ENCODE assay signal across 9 mouse cellular contexts in the genomic region with DNA sequence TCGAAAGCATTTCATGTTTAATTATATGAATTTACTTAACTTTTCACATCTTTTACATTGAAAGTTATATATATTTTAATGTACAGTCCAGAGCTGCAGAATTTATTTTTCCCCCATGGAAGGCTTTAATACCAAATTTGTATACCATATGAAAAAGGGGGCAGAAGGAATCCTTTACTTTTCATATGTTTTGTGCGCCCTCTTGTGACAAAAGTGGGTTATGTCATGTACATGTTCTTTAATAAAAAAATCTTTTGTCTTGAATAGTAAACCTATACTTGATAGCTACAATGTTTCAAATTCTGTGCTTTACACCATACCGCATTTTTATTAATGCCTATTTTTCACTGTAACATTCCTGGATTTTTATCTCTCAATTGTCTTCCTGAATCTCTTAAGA.
A peak's percentile ranks its signal among the peaks of the same experiment; 100 is the strongest.
DNase-seq lines count a peak whose midpoint lies in the region; ATAC-seq and TF ChIP-seq lines count a peak whose summit lies in the region.
"Had no signal": no experiment of that assay in that cellular context is flagged by ENCODE, and none has a peak within 500 bp of the region (broad histone marks: within the 10 kb centered on the region; RNA-seq: fewer than 3 reads in every experiment).

No protein-coding gene starts in this region.

- H3K4me3 ChIP-seq in liver, postnatal 0 days (ENCODE audit: low read depth, low read length): no peak overlapping the region
- H3K4me3 ChIP-seq in liver, embryonic 11.5 days (ENCODE audit: low read depth, low read length): no peak overlapping the region
- H3K4me3 ChIP-seq: embryonic facial prominence, embryonic 12.5 days had no signal

- WGBS in liver, postnatal 0 days (ENCODE audit: insufficient replicate concordance): 35% methylated on average over 3 of the region's 3 CpGs
- 32% methylated on average over 3 of the region's 3 CpGs for WGBS in liver, embryonic 11.5 days

- no peak overlapping the region for H3K27ac ChIP-seq in liver, postnatal 0 days (ENCODE audit: low read depth)
- H3K27ac ChIP-seq in liver, embryonic 11.5 days (ENCODE audit: low read depth, low read length): no peak overlapping the region
- H3K27ac ChIP-seq: embryonic facial prominence, embryonic 12.5 days had no signal

- no peaks in the 10 kb centered on the region for H3K27me3 ChIP-seq in liver, postnatal 0 days (ENCODE audit: insufficient read depth, low read length)
- no peaks in the 10 kb centered on the region for H3K27me3 ChIP-seq in liver, embryonic 11.5 days (replicated peaks; ENCODE audit: control insufficient read depth, insufficient read depth, low read length)
- H3K27me3 ChIP-seq: embryonic facial prominence, embryonic 12.5 days had no signal

- peak; percentile 3 for DNase-seq in heart, adult 8-10 months (ENCODE audit: low spot score)
- no peak for DNase-seq in heart, adult 11 months
- no peak for DNase-seq in liver, postnatal 0 days
- DNase-seq in liver, embryonic 11.5 days (ENCODE audit: low spot score): no peak
- peak; percentile 15 for DNase-seq in ES-CJ7 (ENCODE audit: low read depth, low spot score)
- DNase-seq in embryo, embryonic 10.5 days (ENCODE audit: low spot score): peak; percentile 63
- DNase-seq in yolk sac, embryonic 10.5 days (ENCODE audit: low spot score): no peak
- DNase-seq in ovary, adult 18-20 months (ENCODE audit: low spot score): no peak

- no peaks in the 10 kb centered on the region for H3K9me3 ChIP-seq in liver, postnatal 0 days (ENCODE audit: low read length)
- H3K9me3 ChIP-seq in liver, embryonic 11.5 days (ENCODE audit: control insufficient read depth, low read length): no peaks in the 10 kb centered on the region
- H3K9me3 ChIP-seq: embryonic facial prominence, embryonic 12.5 days had no signal

- peak; percentile 45 for TF ChIP-seq CTCF in liver, postnatal 0 days (IDR thresholded peaks at IDR 0.05; ENCODE audit: low read depth)

- no peaks in the 10 kb centered on the region for H3K4me1 ChIP-seq in liver, postnatal 0 days (ENCODE audit: insufficient read depth)
- no peaks in the 10 kb centered on the region for H3K4me1 ChIP-seq in liver, embryonic 11.5 days (replicated peaks; ENCODE audit: control insufficient read depth, insufficient read depth, low read length)
- H3K4me1 ChIP-seq: embryonic facial prominence, embryonic 12.5 days had no signal

- H3K36me3 ChIP-seq in liver, postnatal 0 days (replicated peaks; ENCODE audit: insufficient read depth, low read length): no peaks in the 10 kb centered on the region
- no peaks in the 10 kb centered on the region for H3K36me3 ChIP-seq in liver, embryonic 11.5 days (ENCODE audit: control insufficient read depth, insufficient read depth, low read length)
- H3K36me3 ChIP-seq: embryonic facial prominence, embryonic 12.5 days had no signal

- no peak overlapping the region for H3K4me2 ChIP-seq in liver, postnatal 0 days (ENCODE audit: low read depth, low read length)
- no peak overlapping the region for H3K4me2 ChIP-seq in liver, embryonic 11.5 days
- H3K4me2 ChIP-seq: embryonic facial prominence, embryonic 12.5 days had no signal

- no peak for TF ChIP-seq EP300 in liver, postnatal 0 days (IDR thresholded peaks at IDR 0.05; ENCODE audit: low read depth)

- H3K9ac ChIP-seq in liver, postnatal 0 days (replicated peaks): no peak overlapping the region
- H3K9ac ChIP-seq in liver, embryonic 11.5 days (ENCODE audit: low read depth, low read length): no peak overlapping the region
- H3K9ac ChIP-seq: embryonic facial prominence, embryonic 12.5 days had no signal

- no peak for ATAC-seq in liver, postnatal 0 days
- ATAC-seq in liver, embryonic 11.5 days (replicated peaks; ENCODE audit: low FRiP score): no peak

Comparison
In these comparisons a context has a peak if more than half of its experiments do, and no peak if none do; other contexts are left out.
1. DNase-seq: peak in heart, adult 8-10 months (single experiment), ES-CJ7 (single experiment) and embryo, embryonic 10.5 days (single experiment); none in heart, adult 11 months (single experiment), liver, postnatal 0 days (single experiment), liver, embryonic 11.5 days (single experiment), yolk sac, embryonic 10.5 days (single experiment) and ovary, adult 18-20 months (single experiment).